Mouse (Mus musculus): ENCODE measurements at regions not wholly inside any gene's neighbourhood (a gene's known extent, or its start where the extent isn't known, plus 50 kb on each side); places are given as distances from the start of the nearest gene placed in this dataset.

DNA sequence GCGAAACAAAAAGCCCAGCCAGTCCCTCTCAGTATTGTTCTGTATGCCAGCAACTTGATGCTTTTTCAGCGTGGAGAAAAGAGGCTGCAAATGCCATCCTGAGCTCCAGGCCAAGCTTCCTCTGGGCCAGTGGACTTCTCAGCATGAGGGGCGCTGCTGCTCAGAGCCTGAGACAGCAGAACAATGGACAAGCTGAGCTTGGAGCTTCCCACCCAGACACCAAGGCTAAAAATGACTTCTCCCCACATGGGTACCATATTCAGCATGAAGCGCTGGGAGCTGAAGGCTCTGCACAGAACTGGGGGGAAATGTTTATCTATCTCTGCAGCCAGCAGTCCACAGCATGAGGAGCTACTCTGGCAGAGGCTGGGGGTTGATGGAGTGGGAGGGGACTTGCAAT, 402.3 kb downstream of the Pdcd6ip start:
- TF ChIP-seq CTCF (IDR thresholded peaks at IDR 0.05; ENCODE audit: low read depth, low read length) (no peak), POLR2A (IDR thresholded peaks at IDR 0.05; ENCODE audit: insufficient read depth, low read length) (no peak), EP300 (IDR thresholded peaks at IDR 0.05; ENCODE audit: insufficient read depth, low read depth, low read length) (no peak)

Data from ES-Bruce4 (cell line).